Mouse (Mus musculus) liver, postnatal 0 days (tissue): ENCODE data around the gene Gm20388. TPM values are rescaled to one million over a fixed set of nuclear protein-coding genes. Genes with fewer than 3 reads are reported as not detected.

ENCODE experiments used
- ATAC-seq: fragments of 200-750 bp; cut with Nextera tagmentation; 2 replicates; pipeline ENCODE4 v1.8.0; 2017; ENCODE audit warnings: mild to moderate bottlenecking, moderate library complexity
- DNase-seq: peaks from one replicate; pipeline ENCODE4 v3.0.0-alpha.2; 2016
- H3K27ac ChIP-seq: fragments of 300-500 bp; sonication (generic); 2 replicates; pipeline ENCODE4 v1.5.1; 2014; ENCODE audit warnings: antibody characterized with exemption, moderate library complexity, mild to moderate bottlenecking, low read depth
- H3K27me3 ChIP-seq: fragments of 300-500 bp; sonication (generic); 2 replicates; pipeline ENCODE4 v1.6.1; 2014; ENCODE audit warnings: low read length, control low read depth, mixed read lengths; ENCODE audit not compliant: insufficient read depth
- H3K36me3 ChIP-seq: fragments of 300-500 bp; sonication (generic); replicated peaks from 2 replicates; pipeline ENCODE4 v1.6.1; 2014; ENCODE audit warnings: mild to moderate bottlenecking, control low read depth, low read length, moderate library complexity, mixed read lengths; ENCODE audit not compliant: insufficient read depth
- H3K4me1 ChIP-seq: fragments of 300-500 bp; sonication (generic); 2 replicates; pipeline ENCODE4 v1.6.1; 2014; ENCODE audit warnings: antibody characterized with exemption, mild to moderate bottlenecking, control low read depth; ENCODE audit not compliant: insufficient read depth
- H3K4me2 ChIP-seq: fragments of 300-500 bp; sonication (generic); 2 replicates; pipeline ENCODE4 v1.6.1; 2014; ENCODE audit warnings: low read depth, mild to moderate bottlenecking, low read length, moderate library complexity, mixed read lengths
- H3K4me3 ChIP-seq: fragments of 300-500 bp; sonication (generic); 2 replicates; pipeline ENCODE4 v1.5.1; 2014; ENCODE audit warnings: low read depth, low read length
- H3K9ac ChIP-seq: fragments of 300-500 bp; sonication (generic); replicated peaks from 2 replicates; pipeline ENCODE4 v1.6.1; 2014; ENCODE audit warnings: mild to moderate bottlenecking, moderate library complexity
- H3K9me3 ChIP-seq: fragments of 300-500 bp; sonication (generic); 2 replicates; pipeline ENCODE4 v1.6.1; 2016; ENCODE audit warnings: mild to moderate bottlenecking, control low read depth, low read length, mixed read lengths
- CTCF ChIP-seq: sonication (generic); IDR thresholded peaks from 2 replicates; pipeline ENCODE4 v1.5.1; 2016; ENCODE audit warnings: antibody characterized with exemption, low read depth
- EP300 ChIP-seq: IDR thresholded peaks from 2 replicates; pipeline ENCODE4 v1.6.1; 2016; ENCODE audit warnings: antibody characterized with exemption, low read depth, mild to moderate bottlenecking
- WGBS: fragments of 180-500 bp; shearing (Covaris S2); extraction: QIAGEN DNeasy Blood & Tissue Kit; methylation state at CpG from one replicate; pipeline ENCODE4 v1.1.7; 2014; ENCODE audit not compliant: insufficient replicate concordance; 5-methylcytosine and 5-hydroxymethylcytosine counted together
- polyA plus RNA-seq: library from polyadenylated mRNA; unstranded; fragments of >200 nt; fragmentation: Nextera tagmentation; extraction: Ambion mirVana; gene quantifications from 2 replicates; pipeline ENCODE4 v1.2.1, GENCODE M21; 2015

The Gm20388 gene
- polyA plus RNA-seq, 1 experiment from 2014 or later = not detected

DNA sequence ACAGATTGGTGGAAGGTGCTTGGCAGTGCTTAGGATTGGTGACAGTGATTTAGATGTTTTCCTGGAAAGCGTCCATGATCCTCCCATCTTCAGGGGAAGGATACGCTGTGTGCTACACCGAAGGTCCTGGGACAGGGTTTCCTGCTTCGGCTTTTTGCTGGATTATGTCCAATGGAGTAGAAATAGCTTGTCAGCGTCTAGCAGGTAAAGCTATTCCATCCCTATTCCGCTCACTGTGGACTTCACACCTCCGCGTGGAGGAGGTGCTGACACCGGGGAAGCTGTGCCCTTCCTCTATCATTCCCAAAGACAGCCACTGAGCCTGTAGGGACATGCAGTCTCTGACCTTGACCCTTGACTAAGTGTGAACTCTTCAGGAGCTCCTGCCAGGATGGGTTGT is 207.5 kb downstream of the Gm20388 start:
- H3K27ac ChIP-seq = no peak overlapping the region

DNA sequence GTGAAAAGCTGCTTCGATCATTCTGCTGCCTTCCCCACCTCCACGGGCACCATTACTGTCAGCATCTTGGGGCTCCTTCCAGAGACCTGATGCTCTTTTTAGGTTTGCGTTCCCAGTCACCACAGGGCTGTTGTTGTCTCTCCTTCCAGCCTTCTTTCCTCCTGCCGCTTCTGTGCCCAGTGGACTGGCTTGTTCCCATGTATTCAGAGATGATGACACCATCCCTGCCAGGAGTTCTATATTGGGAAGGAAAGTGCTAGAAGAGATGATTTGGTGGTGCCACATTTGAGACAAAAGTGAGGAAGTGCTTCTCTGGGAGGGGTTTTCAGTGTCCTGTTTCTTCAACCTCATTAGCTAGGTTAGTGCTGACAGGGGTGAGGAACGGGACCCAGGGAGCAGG is 208.2 kb downstream of the Gm20388 start:
- TF ChIP-seq CTCF = no peak
- TF ChIP-seq EP300 = no peak
- 73% methylated on average over 5 of the region's 5 CpGs for whole genome bisulfite sequencing
- DNase-seq = no peak

More for the DNA sequence above, 207.5 kb downstream of the Gm20388 start:
- TF ChIP-seq CTCF = no peak
- no peak for TF ChIP-seq EP300
- Histone ChIP-seq H3K36me3 (no peaks in the 10 kb centered on the region), H3K9ac (no peak overlapping the region), H3K4me2 (no peak overlapping the region), H3K27me3 (peaks cover 24% of the 10 kb centered on the region), H3K4me3 (no peak overlapping the region), H3K9me3 (no peaks in the 10 kb centered on the region), H3K4me1 (peaks cover 16% of the 10 kb centered on the region)
- WGBS = 74% methylated on average over 9 of the region's 9 CpGs
- ATAC-seq = no peak
- DNase-seq = no peak

DNA sequence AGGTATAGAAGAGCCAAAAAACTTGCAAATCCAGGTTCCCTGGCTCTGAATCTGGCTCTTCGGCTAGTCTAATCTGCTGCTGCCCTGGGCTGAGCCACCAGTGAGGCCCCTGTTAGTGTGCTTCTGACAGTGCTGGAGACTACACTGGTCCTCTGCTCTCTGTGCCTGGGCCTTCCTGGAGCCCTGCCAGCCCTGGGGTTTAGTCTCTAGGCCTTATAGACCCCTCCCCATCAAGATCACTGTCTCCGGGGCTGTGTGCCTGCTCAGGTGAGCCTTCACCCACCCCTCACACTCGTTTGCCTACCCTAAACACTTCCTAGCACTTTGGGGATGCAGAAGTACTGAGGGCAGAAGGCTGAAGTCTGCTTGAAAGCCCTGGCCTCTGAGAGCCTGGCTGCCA is 208.8 kb downstream of the Gm20388 start:
- Histone ChIP-seq H3K9me3 (no peaks in the 10 kb centered on the region), H3K27me3 (peaks cover 22% of the 10 kb centered on the region), H3K4me1 (peaks cover 10% of the 10 kb centered on the region), H3K4me3 (no peak overlapping the region), H3K4me2 (no peak overlapping the region), H3K36me3 (no peaks in the 10 kb centered on the region), H3K27ac (no peak overlapping the region), H3K9ac (no peak overlapping the region)
- WGBS = 59% methylated on average over 3 of the region's 3 CpGs
- ATAC-seq (no peak), DNase-seq (no peak)
- no peak for TF ChIP-seq EP300
- TF ChIP-seq CTCF = no peak

More for the DNA sequence above, 208.2 kb downstream of the Gm20388 start:
- H3K9me3 ChIP-seq = no peaks in the 10 kb centered on the region
- no peak overlapping the region for H3K9ac ChIP-seq
- no peak overlapping the region for H3K4me3 ChIP-seq
- ATAC-seq = no peak
- peaks cover 24% of the 10 kb centered on the region for H3K27me3 ChIP-seq
- peaks cover 11% of the 10 kb centered on the region for H3K4me1 ChIP-seq
- no peaks in the 10 kb centered on the region for H3K36me3 ChIP-seq
- no peak overlapping the region for H3K27ac ChIP-seq
- no peak overlapping the region for H3K4me2 ChIP-seq

DNA sequence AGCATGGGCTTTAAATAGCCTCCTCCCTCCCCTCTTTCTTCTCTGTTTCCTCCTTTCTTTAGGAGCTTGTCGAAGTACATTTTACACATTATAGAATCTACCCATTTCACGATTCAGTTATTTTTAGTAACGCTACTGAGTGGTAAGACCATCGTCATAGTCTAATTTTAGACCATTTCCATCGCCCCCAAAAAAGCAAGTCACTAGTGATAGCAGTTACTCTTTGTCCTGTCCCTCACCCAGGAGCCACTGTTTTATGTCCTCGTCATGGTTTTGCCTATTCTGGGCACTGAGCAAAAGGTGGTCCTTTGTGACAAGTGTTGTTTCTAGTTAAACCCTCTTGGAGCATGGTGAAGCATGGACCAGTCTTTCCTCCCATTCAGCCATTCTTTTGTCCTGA is 209.3 kb downstream of the Gm20388 start:
- H3K27me3 ChIP-seq = peaks cover 17% of the 10 kb centered on the region
- H3K9ac ChIP-seq = no peak overlapping the region

DNA sequence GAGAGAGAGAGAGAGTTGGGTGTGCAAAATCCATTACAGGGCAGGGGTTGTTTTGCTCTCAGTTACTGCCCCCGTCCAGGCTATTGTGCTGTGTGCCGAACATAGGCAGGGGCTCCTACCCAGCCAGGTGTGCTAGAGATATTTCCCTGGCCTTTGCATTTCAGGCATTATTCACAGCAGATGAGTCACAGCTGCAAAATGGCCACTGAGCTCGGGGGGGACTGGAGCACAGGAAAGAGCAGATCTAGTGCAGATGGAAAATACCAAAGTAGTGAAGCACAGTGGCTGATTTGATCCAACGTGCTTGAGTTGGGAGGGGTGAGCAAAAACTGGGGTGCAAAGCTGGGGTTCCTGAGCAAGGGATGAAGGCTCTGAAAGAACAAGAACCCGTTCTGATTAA is 210.3 kb downstream of the Gm20388 start:
- peaks cover 7% of the 10 kb centered on the region; the same call in 1 of the 2 replicates for H3K4me1 ChIP-seq
- no peak overlapping the region for H3K4me2 ChIP-seq
- H3K27me3 ChIP-seq = peaks cover 6% of the 10 kb centered on the region
- DNase-seq (no peak), ATAC-seq (no peak)
- H3K4me3 ChIP-seq = no peak overlapping the region
- H3K9me3 ChIP-seq = no peaks in the 10 kb centered on the region
- H3K36me3 ChIP-seq = no peaks in the 10 kb centered on the region
- TF ChIP-seq CTCF (no peak), EP300 (no peak)
- H3K9ac ChIP-seq = no peak overlapping the region
- WGBS = 54% methylated on average over 5 of the region's 5 CpGs
- H3K27ac ChIP-seq = no peak overlapping the region

More for the DNA sequence above, 209.3 kb downstream of the Gm20388 start:
- H3K4me1 ChIP-seq = peaks cover 7% of the 10 kb centered on the region; the same call in 1 of the 2 replicates
- no peak for TF ChIP-seq CTCF
- no peak for TF ChIP-seq EP300
- no peak overlapping the region for H3K4me2 ChIP-seq
- no peaks in the 10 kb centered on the region for H3K9me3 ChIP-seq
- H3K4me3 ChIP-seq = no peak overlapping the region
- DNase-seq (no peak), ATAC-seq (no peak)
- 25% methylated on average over 6 of the region's 6 CpGs for WGBS
- no peaks in the 10 kb centered on the region for H3K36me3 ChIP-seq
- no peak overlapping the region for H3K27ac ChIP-seq

DNA sequence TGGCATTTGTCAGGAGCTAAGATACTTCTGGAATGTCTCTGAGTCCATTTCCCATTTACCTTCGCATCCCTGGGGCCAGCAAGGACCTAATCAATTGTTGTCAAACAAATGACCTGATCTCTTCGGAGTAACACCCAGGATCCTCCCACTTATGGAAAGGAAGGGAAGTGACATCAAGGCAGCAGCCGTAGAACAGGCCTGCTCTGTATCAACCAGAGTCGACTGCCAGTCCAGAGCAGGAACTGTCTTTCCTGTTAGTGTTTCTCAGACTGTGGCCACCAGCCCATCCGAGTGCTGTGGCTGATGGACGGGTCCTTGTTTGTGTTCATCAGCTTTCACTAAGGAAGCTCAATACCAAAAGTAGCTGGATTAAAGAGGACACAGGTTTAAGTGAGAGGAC is 213.6 kb downstream of the Gm20388 start:
- no peak for DNase-seq
- ATAC-seq = peak; percentile 35; the same call in 1 of the 2 replicates
- peaks cover 7% of the 10 kb centered on the region for H3K4me1 ChIP-seq
- no peaks in the 10 kb centered on the region for H3K36me3 ChIP-seq
- H3K9me3 ChIP-seq = no peaks in the 10 kb centered on the region
- no peak overlapping the region for H3K4me3 ChIP-seq
- peak overlapping the region; percentile 16; the same call in 1 of the 2 replicates for H3K27ac ChIP-seq
- no peak overlapping the region for H3K4me2 ChIP-seq
- H3K27me3 ChIP-seq = no peaks in the 10 kb centered on the region
- 9% methylated on average over 6 of the region's 6 CpGs for WGBS
- TF ChIP-seq CTCF (no peak), EP300 (no peak)
- no peak overlapping the region for H3K9ac ChIP-seq

DNA sequence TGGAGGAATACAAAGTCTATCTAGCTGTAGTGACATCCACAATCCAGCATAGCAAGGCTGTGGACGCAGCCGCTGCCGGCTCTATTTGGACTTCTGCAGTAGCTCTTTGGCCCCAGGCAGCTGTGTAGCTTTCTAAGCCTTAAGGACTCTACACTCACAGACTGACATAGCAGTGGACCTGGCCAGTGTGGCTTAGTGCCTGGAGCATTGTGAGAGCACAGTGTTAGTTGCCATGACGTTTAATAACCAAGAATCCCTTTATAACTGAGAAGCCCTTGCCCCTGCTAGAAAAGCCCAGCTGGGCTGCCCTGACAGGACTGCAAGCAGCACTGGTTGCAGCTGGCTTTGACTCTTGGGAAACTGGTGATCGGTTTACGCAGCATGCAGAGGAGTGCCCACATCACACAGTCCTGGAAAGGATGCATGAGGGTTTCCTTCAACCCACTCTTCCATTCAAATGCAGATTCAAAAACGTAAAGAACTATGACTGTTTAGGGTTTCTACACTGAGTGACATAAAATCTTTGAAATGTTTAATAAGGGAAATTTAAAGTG is 214.3 kb downstream of the Gm20388 start:
- no peak for DNase-seq
- Histone ChIP-seq H3K36me3 (no peaks in the 10 kb centered on the region), H3K27ac (no peak overlapping the region; the same call in 1 of the 2 replicates), H3K9ac (no peak overlapping the region), H3K9me3 (no peaks in the 10 kb centered on the region), H3K4me3 (no peak overlapping the region), H3K4me2 (no peak overlapping the region), H3K27me3 (no peaks in the 10 kb centered on the region), H3K4me1 (peaks cover 5% of the 10 kb centered on the region)
- no peak for ATAC-seq
- 69% methylated on average over 7 of the region's 7 CpGs for WGBS
- TF ChIP-seq EP300 (no peak), CTCF (no peak)
